Mouse (Mus musculus) thymus, postnatal 4 days (tissue): ENCODE data around the gene Zfp853.

ENCODE experiments used
- DNase-seq: peaks from one replicate; pipeline ENCODE4 v3.0.0; 2021

Gene Zfp853

DNA sequence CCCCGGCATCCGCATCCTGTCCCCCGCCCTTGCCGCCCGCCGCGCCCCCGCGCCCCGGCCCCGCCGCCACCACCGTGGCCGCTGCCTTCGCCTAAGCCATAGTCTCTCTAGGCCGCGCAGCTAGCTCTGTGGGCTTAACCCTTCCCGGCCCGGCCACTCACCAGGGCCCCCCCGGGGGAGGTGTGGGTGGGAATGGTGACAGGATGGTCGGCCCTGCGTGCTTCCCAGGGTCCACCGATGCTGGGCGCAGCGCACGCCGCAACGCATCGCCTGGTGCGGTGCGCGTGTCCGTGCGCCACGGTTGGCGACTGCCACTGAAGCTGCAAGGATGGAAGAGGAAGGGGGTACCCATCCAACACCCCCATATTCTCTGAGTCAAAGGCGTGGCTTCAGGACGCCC lies at the start of gene Zfp853:
Gene Zfp853, minus strand, starts transcription at position 220 of the 400 bp plus-strand sequence.
- DNase-seq = no peak

GRCm38 (mm10) chr5:143339603-143340002 lies 46.2 kb upstream of the Zfp853 start:
- DNase-seq = no peak

DNA sequence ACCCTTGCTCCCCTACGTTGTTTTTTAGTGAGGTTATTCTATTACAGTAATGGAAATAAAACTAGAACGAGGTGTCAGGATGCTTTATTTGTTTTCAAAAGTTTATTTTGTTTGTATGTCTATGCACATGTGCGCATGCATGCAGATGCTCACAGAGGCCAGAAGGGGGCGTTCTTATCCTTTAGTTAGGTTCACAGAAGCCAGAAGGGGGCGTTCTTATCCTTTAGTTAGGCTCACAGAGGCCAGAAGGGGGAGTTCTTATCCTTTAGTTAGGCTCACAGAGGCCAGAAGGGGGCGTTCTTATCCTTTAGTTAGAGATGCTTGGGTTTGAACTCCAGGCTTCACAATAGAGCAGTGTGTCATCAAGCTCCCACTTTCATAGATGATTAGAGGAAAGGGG lies 43.1 kb upstream of the Zfp853 start:
- no peak for DNase-seq

GRCm38 (mm10) chr5:143335089-143335460 lies 41.7 kb upstream of the Zfp853 start:
- DNase-seq = no peak

DNA sequence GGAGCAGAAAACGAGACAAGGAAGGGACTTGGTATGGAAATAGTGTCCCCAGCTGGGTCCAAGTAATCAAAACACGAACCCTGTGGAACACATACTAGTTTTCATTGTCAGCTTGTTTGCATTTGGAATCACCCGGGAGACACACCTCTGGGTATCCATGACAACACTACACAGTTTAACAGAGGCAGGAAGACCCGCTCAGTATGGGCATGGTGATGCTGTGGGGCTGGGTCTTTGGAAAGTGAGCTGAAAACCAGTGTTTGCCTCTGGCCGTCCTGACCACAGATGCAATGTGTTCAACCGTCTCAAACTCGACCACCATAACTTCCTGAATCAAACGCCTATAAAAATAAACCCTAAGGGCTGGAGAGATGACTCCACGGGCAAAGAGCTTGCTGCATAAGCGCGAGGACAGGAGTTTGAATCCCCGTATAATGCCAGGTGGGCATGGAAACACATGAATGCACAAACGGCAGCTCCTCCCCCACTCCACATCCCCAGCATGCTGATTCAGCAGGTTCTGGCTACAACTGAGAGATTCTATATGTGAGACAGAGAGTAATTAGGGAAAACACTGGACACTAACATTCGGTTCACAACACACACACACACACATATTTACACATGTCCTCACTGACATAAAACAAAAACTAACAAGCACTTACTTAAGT lies 41.1 kb upstream of the Zfp853 start:
- no peak for DNase-seq

- peak; percentile 84 for DNase-seq
These were observed 40.4 kb upstream of the Zfp853 start for GRCm38 (mm10) chr5:143333872-143334271.

DNA sequence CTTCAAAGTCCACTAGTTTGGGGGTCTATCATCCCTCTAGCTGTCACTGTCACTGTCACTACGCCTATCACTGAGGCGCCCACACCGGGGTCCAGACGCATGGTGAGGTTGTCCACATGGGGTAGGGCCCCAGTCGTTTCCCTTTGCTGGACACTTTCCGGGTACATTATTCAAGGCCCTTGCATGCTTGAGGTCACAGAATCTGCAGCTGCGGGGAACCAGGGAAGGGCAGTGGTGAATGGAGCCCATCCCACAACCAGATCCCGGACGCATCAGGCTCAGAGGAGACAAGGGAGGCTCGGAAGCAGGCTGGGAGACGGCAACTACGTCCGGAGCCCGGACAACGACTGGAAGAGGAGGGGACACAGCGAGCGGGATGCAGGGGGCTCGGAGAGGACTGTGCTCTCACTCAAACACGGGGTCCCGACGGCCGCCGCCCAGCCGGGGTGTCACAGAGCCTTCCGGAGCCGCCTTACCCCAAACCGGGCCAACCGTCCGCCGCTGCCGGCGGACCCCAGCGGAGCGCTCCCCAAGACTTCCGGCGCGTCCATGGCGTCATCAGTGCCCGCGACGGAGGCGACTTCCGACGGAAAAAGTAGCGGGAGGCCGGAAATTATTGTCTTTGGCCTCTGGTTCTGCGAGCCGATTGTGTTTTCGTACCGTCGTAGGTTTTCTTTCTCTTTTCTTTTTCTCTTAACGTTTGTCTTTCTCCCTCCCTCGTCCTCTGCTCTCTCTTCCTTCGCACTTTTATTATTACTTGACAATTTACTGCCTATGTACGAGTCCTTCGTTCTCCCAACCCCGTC lies 35.5 kb upstream of the Zfp853 start, which contains the start of gene Zdhhc4:
Gene Zdhhc4, minus strand, starts transcription at position 567 of the 806 bp plus-strand sequence.
- peak; percentile 97 for DNase-seq

DNA sequence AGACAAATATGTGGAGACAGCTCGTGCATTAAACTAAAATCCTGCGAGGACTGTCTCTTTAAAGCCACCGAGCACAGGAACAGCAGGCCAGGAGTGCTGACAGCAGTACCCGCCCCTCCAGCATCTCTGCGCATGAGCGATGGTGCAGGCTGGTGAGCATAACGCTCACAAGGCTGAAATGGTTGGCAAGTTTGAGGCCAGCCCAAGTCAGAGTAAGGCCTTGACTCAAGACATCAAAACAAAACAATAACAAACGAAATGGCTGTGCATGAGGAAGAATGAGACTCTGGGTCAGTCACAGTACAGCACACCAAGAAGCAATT lies 23.8 kb upstream of the Zfp853 start:
- no peak for DNase-seq

DNA sequence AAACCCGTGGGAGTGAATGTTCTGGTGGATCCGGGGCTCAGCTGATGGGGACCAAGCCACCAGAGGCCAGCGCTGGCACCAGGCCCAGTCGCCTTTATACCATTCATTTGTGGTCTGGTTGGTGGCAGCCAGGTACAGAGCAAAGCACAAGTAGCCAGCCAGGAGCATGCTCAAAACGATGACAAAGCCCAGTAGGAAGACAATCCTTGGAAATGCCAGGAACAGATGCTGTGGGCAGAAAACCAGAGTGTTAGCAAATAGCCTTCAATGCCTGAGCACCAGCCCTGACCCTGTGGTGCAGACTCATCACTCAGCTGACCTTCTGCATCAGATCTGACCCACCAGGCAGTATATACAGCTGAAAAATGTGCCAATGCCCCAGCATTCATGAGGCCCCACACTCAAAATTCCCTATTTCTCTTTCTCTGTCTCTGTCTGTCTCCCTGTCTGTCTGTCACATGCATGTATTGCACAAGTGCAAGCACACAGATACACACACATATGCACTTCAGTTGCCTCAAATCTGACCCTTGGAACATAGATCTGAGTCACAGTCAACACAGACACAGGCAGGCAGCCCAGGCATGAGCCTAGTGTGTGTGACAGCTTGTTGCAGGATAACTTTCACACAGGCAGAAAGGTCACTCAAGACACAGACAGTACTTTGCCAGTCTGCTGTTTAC lies 23.3 kb upstream of the Zfp853 start:
- DNase-seq = no peak

- no peak for DNase-seq
These were observed 22.1 kb upstream of the Zfp853 start for GRCm38 (mm10) chr5:143315514-143315888.

DNA sequence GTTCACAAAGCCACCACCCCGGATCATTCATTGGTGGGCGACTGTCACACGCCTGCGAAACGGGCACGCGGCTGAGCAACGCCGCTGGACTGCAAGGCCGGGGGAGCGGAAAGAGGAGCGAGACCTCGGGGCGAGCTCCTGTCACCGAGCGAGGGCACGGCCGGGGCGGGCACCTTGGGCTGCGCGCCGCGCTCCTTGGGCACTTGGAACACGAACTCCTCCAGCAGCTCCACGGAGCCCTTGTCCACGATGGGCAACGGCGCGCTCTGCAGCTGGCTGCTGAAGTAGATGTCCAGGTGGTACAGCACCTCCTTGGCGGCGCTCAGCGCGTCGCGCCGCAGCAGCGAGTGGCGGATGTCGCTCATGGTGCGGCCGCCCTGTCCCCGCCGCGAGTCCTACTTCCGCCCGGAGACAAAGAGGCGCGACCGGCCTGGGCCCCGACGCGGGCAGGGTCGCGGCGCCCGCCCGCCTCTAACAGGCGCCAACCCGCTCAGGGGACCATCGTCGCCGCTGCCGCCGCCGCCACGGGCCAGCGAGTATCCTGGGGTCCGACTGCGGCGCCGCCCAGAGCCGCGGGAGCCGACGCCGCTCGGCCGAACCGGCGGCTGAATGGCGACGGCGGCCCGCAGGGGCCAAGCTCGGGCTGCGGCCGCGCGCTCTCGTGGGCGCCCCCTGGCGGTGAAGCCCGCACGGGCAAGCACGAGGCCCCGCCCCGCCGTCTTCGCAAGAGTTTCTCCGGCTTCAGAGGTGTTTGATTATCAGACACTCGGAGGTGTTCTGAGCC lies 21.5 kb upstream of the Zfp853 start, which contains the start of gene E130309D02Rik:
Gene E130309D02Rik, minus strand, starts transcription at position 631 of the 784 bp plus-strand sequence.
- DNase-seq = peak; percentile 98

- no peak for DNase-seq
These were observed 20.8 kb upstream of the Zfp853 start for GRCm38 (mm10) chr5:143314183-143314729.

- DNase-seq = peak; percentile 91
These were observed 18.5 kb upstream of the Zfp853 start for GRCm38 (mm10) chr5:143311886-143312285.

DNA sequence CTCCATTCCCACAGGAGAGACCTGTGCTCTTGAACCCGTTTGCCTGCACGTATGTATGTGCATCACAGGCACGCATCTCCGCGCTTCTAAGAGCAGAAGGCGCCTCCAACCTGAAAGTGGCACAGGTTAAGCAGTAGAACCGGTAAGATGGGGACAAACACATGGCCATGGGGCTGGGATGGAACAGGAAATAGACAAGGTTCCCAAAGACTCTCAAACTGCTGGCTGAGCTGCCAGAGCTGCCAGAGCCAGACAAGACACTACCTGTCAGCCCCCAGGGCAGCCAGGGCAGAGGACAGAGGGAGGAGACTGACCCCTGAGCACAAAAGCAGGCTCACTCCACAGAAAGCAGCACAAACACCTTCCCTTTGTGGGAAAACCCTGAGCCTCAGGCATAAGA lies 16.5 kb upstream of the Zfp853 start:
- no peak for DNase-seq

GRCm38 (mm10) chr5:143308825-143309224 lies 15.4 kb upstream of the Zfp853 start:
- no peak for DNase-seq

DNA sequence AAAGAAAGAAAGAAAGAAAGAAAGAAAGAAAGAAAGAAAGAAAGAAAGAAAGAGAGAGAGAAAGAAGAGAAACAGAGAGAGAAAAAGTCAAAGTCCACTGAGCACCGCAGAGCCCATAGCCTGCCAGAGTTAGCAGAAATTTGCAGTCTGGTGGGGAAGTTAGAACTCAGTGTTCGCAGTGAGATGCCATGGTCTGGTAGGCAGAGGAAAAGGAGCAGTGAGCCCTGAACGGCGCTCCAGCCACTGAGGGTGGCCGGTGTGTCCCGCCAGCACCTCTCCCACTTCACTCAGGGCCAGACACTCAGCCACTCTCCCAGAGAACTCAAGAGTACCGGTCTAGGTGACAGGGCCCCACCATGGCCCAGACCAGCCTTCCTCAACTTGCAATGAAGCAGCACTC lies 10.8 kb upstream of the Zfp853 start:
- DNase-seq = no peak

GRCm38 (mm10) chr5:143301296-143301695 lies 7.9 kb upstream of the Zfp853 start:
- DNase-seq = peak; percentile 44

- peak; percentile 77 for DNase-seq
These were observed 6.3 kb upstream of the Zfp853 start for GRCm38 (mm10) chr5:143299686-143300085.

DNA sequence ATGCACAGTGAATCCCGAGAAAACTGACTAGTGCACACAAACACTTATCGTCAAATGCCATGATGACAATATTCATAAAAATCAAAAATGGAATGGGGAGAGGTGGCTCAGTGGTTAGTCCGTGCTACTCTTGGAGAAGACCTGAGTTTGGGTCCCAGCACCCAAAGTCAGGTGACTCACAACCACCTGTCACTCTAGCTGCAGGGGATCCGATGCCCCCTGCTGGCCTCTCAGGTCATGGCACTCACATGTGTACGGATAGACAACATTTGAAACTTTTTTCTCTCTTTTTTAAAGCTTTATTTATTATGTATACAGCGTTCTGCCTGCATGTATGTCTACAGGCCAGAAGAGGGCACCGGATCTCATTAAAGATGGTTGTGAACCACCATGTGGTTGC lies 5.0 kb upstream of the Zfp853 start:
- peak; percentile 39 for DNase-seq

DNA sequence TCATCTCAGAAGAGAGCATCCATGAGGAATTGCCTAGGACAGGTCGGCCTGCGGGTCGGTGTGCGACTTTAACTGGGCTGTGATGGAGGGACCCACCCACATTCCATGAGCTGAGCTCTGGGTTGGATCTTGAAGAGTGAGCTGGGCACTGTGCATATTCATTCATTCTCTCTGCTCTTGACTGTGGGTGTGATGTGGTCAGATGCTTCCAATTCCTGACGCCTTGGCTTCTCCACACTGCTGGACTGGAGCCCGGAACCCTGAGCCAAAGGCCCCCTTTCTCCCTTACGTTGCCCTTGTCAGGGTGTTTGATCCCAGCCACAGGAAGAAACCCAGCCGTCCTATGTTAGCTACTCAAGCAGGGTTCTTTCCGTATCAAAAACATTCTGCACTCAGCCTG lies 4.6 kb upstream of the Zfp853 start:
- no peak for DNase-seq

DNA sequence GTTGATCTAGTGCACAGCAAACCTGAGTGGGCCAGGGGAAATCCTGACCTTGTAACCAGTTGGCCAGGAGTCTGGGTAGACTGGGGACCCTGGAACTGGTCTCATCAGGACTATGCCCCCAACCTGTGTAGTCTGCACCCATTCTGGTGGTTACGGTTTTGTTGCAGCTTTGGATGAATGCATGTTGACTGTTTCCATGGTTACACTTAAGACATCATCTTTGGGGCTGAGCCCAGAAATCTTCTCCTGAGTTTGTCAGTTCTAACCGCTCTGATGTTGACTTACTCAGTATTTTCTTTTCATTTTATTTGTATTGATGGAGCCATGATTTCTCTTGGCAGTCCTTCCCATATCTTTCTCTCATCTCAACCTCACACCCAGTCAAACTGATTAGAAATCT lies 1.9 kb upstream of the Zfp853 start:
- no peak for DNase-seq

- DNase-seq = no peak
These were observed 1.4 kb upstream of the Zfp853 start for GRCm38 (mm10) chr5:143294862-143295261.

DNA sequence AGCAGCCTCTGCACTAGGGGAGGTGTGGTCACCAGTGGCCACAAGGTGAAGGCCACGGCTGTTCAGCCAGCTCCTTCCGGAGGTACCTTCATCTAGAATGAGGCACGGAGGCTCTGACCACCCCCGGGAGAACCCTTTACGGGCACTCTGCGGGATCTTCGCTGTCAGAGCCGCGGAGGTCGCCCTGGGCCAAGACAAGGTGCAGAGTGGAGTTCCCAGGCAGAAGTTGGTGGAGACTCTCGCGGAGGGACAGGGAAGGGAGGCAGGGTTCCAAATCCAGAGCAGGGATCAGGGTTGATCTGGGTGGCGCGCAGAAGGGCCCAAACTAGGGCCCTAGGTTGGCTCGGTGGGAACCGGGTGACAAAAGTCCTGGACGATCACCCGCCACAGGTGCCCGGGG lies 544 bp downstream of the Zfp853 start:
- DNase-seq = no peak
